Mouse (Mus musculus): ENCODE measurements around the gene Ctso.

DNA sequence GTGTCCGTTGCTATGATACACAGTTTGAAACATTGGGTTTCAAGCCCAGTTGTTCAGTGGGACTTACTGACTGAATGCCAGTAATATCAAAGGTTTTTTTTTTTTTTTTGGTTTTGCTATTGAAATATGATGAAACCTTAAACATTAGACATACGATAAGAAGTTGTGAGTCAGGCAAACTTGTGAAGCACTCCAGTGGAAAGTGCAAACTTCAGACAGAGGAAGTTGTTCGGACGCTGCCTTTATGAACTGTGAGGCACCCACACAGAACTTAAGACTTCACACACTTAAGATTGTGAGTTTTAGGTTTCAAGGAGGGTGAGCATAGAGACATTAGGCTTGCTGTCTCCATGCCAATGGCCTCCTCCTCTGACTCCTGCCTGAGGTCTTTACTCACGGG, 49.2 kb downstream of the Ctso start:
- no peak for TF ChIP-seq ZNF384 (IDR thresholded peaks at IDR 0.05; ENCODE audit: low read depth, low read length)
- no peak for TF ChIP-seq CHD2 (IDR thresholded peaks at IDR 0.05; ENCODE audit: low read depth, low read length)
- TF ChIP-seq HCFC1 (IDR thresholded peaks at IDR 0.05; ENCODE audit: borderline replicate concordance, insufficient read depth, low read length): no peak
- no peak for TF ChIP-seq ZC3H11A (IDR thresholded peaks at IDR 0.05; ENCODE audit: borderline replicate concordance, low read depth, low read length)
- no peak for TF ChIP-seq MAFK (IDR thresholded peaks at IDR 0.05; ENCODE audit: insufficient read depth, low read depth, low read length)

Data from ES-E14 (cell line).